9 mouse cellular contexts compared by ENCODE assay signal in the genomic region with DNA sequence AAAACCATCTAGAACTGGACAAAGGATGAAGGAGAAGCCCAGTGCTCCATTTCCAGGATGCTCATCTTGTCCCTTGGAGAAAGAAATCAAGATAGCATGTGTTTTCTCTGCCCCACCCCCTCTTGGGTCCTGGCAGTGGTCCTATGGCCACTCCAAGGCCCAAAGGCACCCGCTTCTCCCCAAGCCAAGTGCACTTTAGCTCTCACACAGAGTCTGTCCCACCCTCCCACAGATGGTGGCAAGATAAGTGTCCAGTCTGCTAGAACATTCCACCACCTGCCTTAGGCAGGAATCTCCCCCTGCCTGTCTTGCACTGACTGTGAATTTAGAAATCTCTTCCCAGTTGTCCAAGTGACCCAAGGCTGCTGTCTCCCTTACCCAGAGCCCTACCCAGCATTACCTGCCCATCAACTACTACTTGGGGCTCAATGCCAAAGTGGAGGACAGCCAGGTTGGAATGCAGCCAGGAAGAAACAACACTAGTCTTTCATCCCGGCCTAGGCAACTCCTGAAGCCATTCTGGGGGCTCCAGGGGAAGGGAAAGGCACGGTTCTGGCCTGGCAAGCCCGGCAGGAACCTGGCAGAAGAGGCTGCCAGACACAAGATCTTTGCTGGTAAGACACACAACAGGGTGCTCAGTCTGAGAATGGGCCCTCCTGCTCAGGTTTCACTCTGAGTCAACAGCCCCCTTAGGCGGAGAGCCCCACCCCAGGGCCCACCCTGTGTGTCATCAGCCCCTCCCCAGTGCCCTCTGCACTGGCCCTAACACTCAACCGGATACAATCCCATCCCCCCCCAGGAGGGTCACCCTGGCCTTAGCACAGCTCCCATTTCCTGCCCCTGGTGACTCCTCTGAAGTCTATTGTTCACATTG. TPM values are rescaled to one million over a fixed set of nuclear protein-coding genes. Genes with fewer than 3 reads are reported as not detected.
DNase-seq lines count a peak whose midpoint lies in the region; ATAC-seq and TF ChIP-seq lines count a peak whose summit lies in the region.
"Had no signal": no experiment of that assay in that cellular context is flagged by ENCODE, and none has a peak within 500 bp of the region (broad histone marks: within the 10 kb centered on the region; RNA-seq: fewer than 3 reads in every experiment).

No protein-coding gene starts in this region.

- no peak for TF ChIP-seq CTCF in midbrain, postnatal 0 days (IDR thresholded peaks at IDR 0.05)

- H3K4me2 ChIP-seq in embryonic facial prominence, embryonic 13.5 days = peak overlapping the region; percentile 11; the same call in 1 of the 2 replicates
- H3K4me2 ChIP-seq in midbrain, postnatal 0 days (ENCODE audit: low read depth, low read length, poor library complexity, severe bottlenecking) = no peak overlapping the region

- intact Hi-C loops in heart, postnatal 10 days (cut with DNase I) = no loop called here

- H3K9me3 ChIP-seq in embryonic facial prominence, embryonic 13.5 days = no peaks in the 10 kb centered on the region
- H3K9me3 ChIP-seq in midbrain, postnatal 0 days (ENCODE audit: low read length) = no peaks in the 10 kb centered on the region

- no peaks in the 10 kb centered on the region for H3K36me3 ChIP-seq in embryonic facial prominence, embryonic 13.5 days
- no peaks in the 10 kb centered on the region for H3K36me3 ChIP-seq in midbrain, postnatal 0 days (ENCODE audit: insufficient read depth, low read length)

- peak overlapping the region; percentile 57 for H3K27ac ChIP-seq in embryonic facial prominence, embryonic 13.5 days
- H3K27ac ChIP-seq in midbrain, postnatal 0 days (ENCODE audit: low read depth, low read length) = no peak overlapping the region
- H3K27ac ChIP-seq: macrophage had no signal

- H3K27me3 ChIP-seq in embryonic facial prominence, embryonic 13.5 days = peaks cover 39% of the 10 kb centered on the region
- peaks cover 28% of the 10 kb centered on the region for H3K27me3 ChIP-seq in midbrain, postnatal 0 days (ENCODE audit: insufficient read depth, low read length)

- WGBS in embryonic facial prominence, embryonic 13.5 days = 24% methylated on average over 6 of the region's 6 CpGs
- 47% methylated on average over 6 of the region's 6 CpGs for WGBS in midbrain, postnatal 0 days

- peak; percentile 28 for DNase-seq in right cerebral cortex, postnatal 14 days
- no peak for DNase-seq in right cerebral cortex, adult 18-20 months
- peak; percentile 39 to 60 for DNase-seq in heart, postnatal 10 days
- peak; percentile 60 to 69 for DNase-seq in kidney, postnatal 4 days
- DNase-seq in midbrain, postnatal 0 days (ENCODE audit: low spot score) = peak; percentile 73
- no peak for DNase-seq in urinary bladder, adult 18-20 months (ENCODE audit: low spot score in 2 of 2)
- no peak for DNase-seq in spleen, postnatal 10 days (ENCODE audit: low spot score in 2 of 2)

- H3K9ac ChIP-seq in embryonic facial prominence, embryonic 13.5 days = no peak overlapping the region
- no peak overlapping the region for H3K9ac ChIP-seq in midbrain, postnatal 0 days (replicated peaks; ENCODE audit: low read length, poor library complexity, severe bottlenecking)

- H3K4me3 ChIP-seq in embryonic facial prominence, embryonic 13.5 days = no peak overlapping the region
- H3K4me3 ChIP-seq in midbrain, postnatal 0 days (ENCODE audit: low read depth, low read length) = no peak overlapping the region

- H3K4me1 ChIP-seq in embryonic facial prominence, embryonic 13.5 days = peaks cover 31% of the 10 kb centered on the region
- peaks cover 7% of the 10 kb centered on the region; the same call in 1 of the 2 replicates for H3K4me1 ChIP-seq in midbrain, postnatal 0 days (ENCODE audit: insufficient read depth, low read length)

- ATAC-seq in embryonic facial prominence, embryonic 13.5 days (ENCODE audit: insufficient number of reproducible peaks, insufficient read depth, low FRiP score, low TSS enrichment, low read depth) = peak; percentile 48
- ATAC-seq in midbrain, postnatal 0 days (ENCODE audit: low FRiP score) = no peak

RNA-seq across cellular contexts. Expression of a gene that starts 4.5 kb away (rescaled TPM):
- polyA plus RNA-seq in embryonic facial prominence, embryonic 13.5 days (2015; fragmentation: Nextera tagmentation; extraction: Ambion mirVana) = 2.4 and 3.3 TPM in 2 replicates
- total RNA-seq in heart, postnatal 10 days (2021) = 1 to 10 TPM; 5.7 to 6.1 TPM
- total RNA-seq in midbrain, postnatal 0 days (2014; rRNA removed) = 0.42 and 0.82 TPM in 2 replicates
- 0.17 and 0.27 TPM in 2 replicates for polyA plus RNA-seq in midbrain, postnatal 0 days (2015; fragmentation: Nextera tagmentation; extraction: Ambion mirVana)
- polyA plus RNA-seq: macrophage had no signal

RNA-seq across cellular contexts. Expression of a gene that starts 59.5 kb away (rescaled TPM):
- polyA plus RNA-seq in embryonic facial prominence, embryonic 13.5 days (2015; fragmentation: Nextera tagmentation; extraction: Ambion mirVana) = 33.7 and 36.7 TPM in 2 replicates
- 1 to 10 TPM; 8.7 to 8.9 TPM for total RNA-seq in heart, postnatal 10 days (2021)
- total RNA-seq in midbrain, postnatal 0 days (2014; rRNA removed) = 14.1 and 14.3 TPM in 2 replicates
- 11.7 and 14.7 TPM in 2 replicates for polyA plus RNA-seq in midbrain, postnatal 0 days (2015; fragmentation: Nextera tagmentation; extraction: Ambion mirVana)

Comparison
In these comparisons a context has a peak if more than half of its experiments do, and no peak if none do; other contexts are left out.
1. DNase-seq: peak in right cerebral cortex, postnatal 14 days (single experiment), heart, postnatal 10 days (2 of 2), kidney, postnatal 4 days (2 of 2) and midbrain, postnatal 0 days (single experiment); none in right cerebral cortex, adult 18-20 months (single experiment), urinary bladder, adult 18-20 months (0 of 2) and spleen, postnatal 10 days (0 of 2).